Mouse (Mus musculus) megakaryocyte, embryonic 14.5 days (primary cell): ENCODE measurements around the gene Zfp12.

Source experiments
- FLI1 ChIP-seq: IDR thresholded peaks from 2 replicates; pipeline ENCODE4 v1.6.1; 2012; ENCODE audit warnings: low read length, inconsistent platforms, mixed read lengths
- GATA1 ChIP-seq: IDR thresholded peaks from 3 replicates; pipeline ENCODE4 v1.6.1; 2012; ENCODE audit warnings: mixed read lengths, low read length, inconsistent platforms, borderline replicate concordance

DNA sequence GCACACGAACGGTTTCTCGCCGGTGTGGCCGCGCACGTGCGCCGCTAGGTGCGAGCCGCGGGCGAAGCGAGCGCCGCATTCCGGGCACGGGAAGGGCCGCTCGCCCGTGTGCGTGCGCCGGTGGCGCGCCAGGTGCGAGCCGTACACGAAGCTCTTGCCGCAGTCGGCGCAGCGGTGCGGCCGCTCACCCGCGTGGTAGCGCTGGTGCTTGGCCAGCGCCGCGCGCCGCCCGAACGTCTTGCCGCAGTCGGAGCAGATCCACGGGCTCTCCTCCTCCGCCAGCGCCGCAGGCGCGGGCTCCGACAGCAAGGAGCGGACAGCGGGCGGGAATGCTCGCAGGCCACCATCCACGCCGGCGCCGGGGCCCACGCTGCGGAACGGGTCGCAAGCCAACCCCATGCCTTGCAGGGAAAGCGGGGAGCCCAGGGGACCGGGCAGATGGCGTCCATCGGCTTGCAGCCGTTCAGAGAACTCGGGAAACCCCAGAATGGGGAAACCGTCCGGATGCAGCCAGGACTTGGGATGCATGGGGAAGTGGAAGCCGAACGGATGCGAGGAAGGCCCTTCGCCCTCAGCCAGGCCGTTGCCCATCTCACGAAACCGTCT is 19.0 kb downstream of the Zfp12 start:
- TF ChIP-seq GATA1 = no peak
- no peak for TF ChIP-seq FLI1
